Mouse (Mus musculus): ENCODE results near the gene Olfr1230.

The Olfr1230 gene

GRCm38 (mm10) chr2:89297168-89297567, at the start of gene Olfr1230:
TSS of gene Olfr1230 (minus strand) at chr2:89297268.
- no peak for DNase-seq

- no peak for DNase-seq
These were observed 45.2 kb upstream of the Olfr1230 start, which contains the start of gene Olfr1233 for GRCm38 (mm10) chr2:89342298-89342697. TSS of gene Olfr1233 (minus strand) at chr2:89342398.

- no peak for DNase-seq
These were observed 32.5 kb upstream of the Olfr1230 start, which contains the start of gene Olfr1232 for GRCm38 (mm10) chr2:89329575-89329974. TSS of gene Olfr1232 (minus strand) at chr2:89329675.

- no peak for DNase-seq
These were observed 9.9 kb upstream of the Olfr1230 start, which contains the start of gene Olfr1231 for GRCm38 (mm10) chr2:89306974-89307373. TSS of gene Olfr1231 (minus strand) at chr2:89307074.

GRCm38 (mm10) chr2:89287914-89288313, 9.2 kb downstream of the Olfr1230 start, which contains the start of gene Olfr1229:
TSS of gene Olfr1229 (minus strand) at chr2:89288014.
- DNase-seq = no peak

GRCm38 (mm10) chr2:89253962-89254361, 43.1 kb downstream of the Olfr1230 start, which contains the start of gene Olfr1228:
TSS of gene Olfr1228 (minus strand) at chr2:89254062.
- no peak for DNase-seq

All from lung, postnatal 4 days (tissue).